Mouse (Mus musculus) layer of hippocampus, adult 8-10 months (tissue): ENCODE results near the gene Wdr66. TPM values are rescaled to one million over a fixed set of nuclear protein-coding genes. Genes with fewer than 3 reads are reported as not detected.

Experiments used
- DNase-seq, 2 experiments: peaks; one replicate each; pipeline ENCODE4 v3.0.0; 2022; ENCODE audit warnings: low spot score in 2 of 2
- total RNA-seq, 4 experiments: library from RNA; stranded (reverse); gene quantifications; 2 replicates each; pipeline ENCODE4 v1.2.4; 2022

The Wdr66 gene
- total RNA-seq, 4 experiments from 2014 or later, result 3.5 to 5.9 (median 5.2) TPM

- no peak for DNase-seq
These were observed 96.1 kb downstream of the Wdr66 start for GRCm38 (mm10) chr5:123347985-123348384.

GRCm38 (mm10) chr5:123350386-123350785, 98.5 kb downstream of the Wdr66 start:
- no peak for DNase-seq

- DNase-seq, result no peak
These were observed 104.0 kb downstream of the Wdr66 start for GRCm38 (mm10) chr5:123355918-123356317.

GRCm38 (mm10) chr5:123357253-123357652, 105.4 kb downstream of the Wdr66 start:
- no peak for DNase-seq

DNA sequence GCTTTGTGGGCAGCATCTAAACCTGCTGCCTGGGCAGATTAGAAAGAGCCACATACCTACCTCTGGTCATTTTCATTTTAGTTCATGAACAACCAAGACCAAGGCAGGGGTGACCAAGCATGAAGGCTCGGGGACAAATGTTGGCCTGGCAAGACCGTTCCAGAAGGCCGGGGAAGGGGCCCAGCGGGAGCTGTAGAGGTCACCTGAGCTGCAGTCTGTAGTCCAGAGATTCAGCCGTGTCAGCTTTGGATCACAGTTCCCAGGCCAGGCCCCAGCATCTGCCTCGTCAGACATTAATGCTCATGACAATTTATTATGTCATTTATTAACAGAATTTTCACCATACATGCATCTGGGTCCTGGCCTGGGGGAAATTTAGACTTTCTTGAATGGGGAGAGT, 107.5 kb downstream of the Wdr66 start:
- no peak for DNase-seq

- no peak for DNase-seq
These were observed 111.0 kb downstream of the Wdr66 start for GRCm38 (mm10) chr5:123362911-123363310.

DNA sequence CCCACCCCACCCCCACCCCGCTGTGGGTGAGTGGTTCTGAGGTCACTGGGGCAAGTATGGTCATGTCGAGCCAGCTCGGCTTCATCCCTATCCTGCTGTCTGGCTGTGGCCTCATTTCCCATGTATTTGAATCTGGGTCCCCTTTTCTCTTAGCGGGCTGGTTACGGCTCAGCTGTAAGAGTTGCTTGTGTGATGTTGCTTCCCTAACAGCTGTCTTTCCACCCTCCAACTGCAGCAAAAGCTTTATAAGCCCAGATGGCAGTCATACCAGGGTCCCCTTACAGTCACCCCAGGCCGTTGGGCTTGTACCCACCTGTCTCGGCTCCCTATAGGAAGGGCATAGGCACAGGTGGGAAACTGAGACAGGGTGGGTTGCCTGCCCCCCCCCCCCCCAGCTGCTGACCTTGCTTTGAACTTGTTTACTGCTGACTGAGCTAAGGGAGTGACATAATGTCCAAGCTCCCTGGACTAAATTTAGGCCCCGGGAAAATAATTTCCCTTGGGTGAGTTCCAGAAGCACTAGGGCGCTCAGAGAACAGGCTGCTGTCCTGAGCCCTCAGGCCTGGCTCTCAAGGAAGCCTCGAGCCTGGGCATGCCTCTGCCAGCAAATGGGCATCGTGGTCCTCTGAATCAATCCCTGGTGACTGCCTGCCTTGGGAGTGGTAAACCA, 112.5 kb downstream of the Wdr66 start:
- DNase-seq, result no peak

DNA sequence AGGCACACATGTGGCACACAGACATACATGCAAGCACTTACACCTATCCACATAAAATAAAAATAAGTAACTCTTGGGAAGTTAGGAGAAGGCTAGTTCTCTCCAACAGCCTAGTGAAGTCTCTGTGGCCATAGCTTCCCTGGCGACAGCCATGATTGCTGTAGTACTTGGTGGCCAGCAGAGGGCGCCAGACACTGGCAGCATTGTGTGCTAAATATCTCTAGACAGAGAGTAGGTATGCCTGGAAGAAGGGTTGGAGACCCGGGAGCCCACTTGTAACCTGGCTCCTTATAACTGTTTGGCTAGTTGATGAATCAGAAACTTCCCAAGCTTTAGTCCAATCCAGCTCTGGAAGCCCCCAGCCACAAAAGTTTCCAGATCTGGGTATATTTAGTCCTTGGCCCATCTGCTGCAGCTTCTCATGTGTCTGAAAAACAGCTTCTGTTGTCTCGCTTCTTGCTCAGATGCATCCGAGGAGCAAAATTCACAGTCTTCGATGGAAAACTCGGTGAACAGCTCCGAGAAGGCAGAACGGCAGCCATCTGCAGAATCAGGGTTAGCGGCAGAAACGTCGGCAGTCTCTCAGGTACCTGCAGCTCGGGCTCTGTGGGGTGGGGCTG, 117.1 kb downstream of the Wdr66 start:
- peak in 1 of 2 experiments; percentile 63 for DNase-seq

DNA sequence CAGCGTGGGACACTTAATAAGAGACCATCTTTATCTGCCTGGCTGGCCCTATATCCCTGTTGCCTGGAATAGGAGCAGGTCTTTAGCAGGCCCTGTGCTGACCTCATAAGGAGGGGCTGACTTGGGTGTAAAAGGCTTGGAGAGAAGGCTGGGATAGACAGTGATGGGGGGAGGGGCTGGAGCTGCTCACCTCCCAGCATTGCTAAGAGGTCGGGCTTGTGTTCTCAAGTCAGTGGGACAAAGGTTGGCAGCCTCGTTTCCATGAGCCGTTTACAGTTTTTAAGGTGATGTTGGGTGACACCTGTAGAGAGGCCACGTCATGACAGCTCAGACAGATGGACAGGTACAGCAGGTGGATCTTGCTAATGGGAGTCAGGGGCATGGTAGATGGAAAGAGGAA, 118.1 kb downstream of the Wdr66 start:
- no peak for DNase-seq

DNA sequence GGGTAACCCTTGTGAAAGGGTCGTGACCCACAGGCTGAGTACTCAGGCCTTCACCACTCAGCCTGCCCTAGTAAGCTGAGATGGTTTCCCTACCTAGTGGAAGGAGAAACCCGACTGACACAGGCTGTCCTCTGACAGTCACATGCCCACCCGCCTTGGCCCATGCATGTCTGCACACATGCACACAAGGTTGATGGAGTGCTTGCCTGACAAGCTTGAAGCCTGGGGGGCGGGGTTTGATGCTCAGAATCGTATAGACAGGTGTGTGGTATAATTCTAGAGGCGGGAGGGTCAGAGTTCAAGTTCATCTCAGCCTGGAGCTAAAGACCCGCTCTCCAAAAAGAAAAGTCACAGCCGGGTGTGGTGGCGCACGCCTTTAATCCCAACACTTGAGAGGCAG, 123.4 kb downstream of the Wdr66 start:
- DNase-seq, result no peak

DNA sequence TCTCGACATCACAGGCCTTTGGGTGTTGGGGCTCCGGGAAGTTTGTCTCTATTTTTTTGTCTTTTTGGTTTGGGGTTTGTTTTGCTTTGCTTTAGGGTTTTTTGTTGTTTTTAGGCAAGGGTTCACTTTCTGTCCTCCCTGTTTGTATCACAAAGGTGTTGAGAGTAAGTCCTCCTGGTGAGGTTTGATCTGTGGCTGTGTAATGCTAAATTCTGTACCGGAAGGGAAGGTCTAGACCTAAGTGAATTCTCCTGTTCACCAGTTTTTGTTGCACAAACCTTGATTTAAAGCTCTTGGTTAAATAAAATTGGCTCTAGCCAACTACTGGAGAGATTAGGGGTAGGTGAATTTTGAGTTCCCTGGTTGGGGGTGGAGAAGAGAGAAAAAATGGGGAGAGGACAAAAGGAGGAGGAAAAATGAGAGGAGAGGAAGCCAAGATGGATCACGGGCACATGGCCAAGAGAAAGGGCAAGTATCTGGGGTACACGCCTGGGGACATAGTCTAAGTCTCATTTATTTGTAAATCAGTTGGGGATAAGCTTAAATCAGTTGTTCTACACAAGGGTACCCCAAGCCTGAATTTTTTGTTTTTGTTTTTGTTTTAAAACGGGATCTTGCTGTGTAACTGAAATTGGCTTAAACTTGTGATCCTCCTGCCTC, 124.0 kb downstream of the Wdr66 start:
- DNase-seq, result no peak

DNA sequence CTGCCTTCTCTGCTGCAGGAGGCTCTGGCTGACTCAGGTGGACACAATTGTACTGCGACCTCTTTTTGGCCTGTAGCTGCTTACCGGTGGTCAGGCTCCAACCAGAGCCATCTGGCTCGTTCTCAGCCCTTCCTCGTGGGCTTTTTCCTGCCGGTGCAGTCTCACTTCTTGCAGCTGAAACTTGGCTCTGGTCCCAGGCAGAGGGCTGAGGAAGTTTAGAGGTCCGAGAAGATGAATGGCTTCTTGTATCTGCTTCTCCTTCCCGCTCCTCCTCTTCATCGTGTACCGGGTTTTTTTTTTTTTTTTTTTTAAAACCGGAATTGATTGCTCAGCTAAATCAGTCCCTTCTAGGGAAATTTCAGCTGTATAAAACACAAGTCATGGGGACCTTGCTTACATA, 124.7 kb downstream of the Wdr66 start:
- DNase-seq, result peak; percentile 43 to 62

Other genes with a start within 250 kb of the Wdr66 start
- gene Orai1, start 237.0 kb upstream of the Wdr66 start, total RNA-seq, result 10 to 100 TPM in 3 of 4 experiments, 1 to 10 TPM in 1; 9.4 to 16.0 (median 14.1) TPM
- gene Morn3, start 205.1 kb upstream of the Wdr66 start, total RNA-seq, result not detected
- 10 to 100 TPM; 15.4 to 22.0 (median 18.7) TPM for gene Tmem120b, start 183.7 kb upstream of the Wdr66 start, total RNA-seq
- 10 to 100 TPM; 42.0 to 46.6 (median 45.3) TPM for gene Rhof, start 119.4 kb upstream of the Wdr66 start, total RNA-seq
- 10 to 100 TPM; 33.1 to 37.9 (median 35.0) TPM for gene Setd1b, start 109.9 kb upstream of the Wdr66 start, total RNA-seq
- 10 to 100 TPM; 26.2 to 34.3 (median 27.4) TPM for gene Psmd9, start 82.7 kb upstream of the Wdr66 start, total RNA-seq
- not detected for gene Hpd, start 69.4 kb upstream of the Wdr66 start, total RNA-seq
- gene Bcl7a, start 91.7 kb downstream of the Wdr66 start, total RNA-seq, result 10 to 100 TPM; 58.5 to 66.1 (median 62.9) TPM
- gene Mlxip, start 142.7 kb downstream of the Wdr66 start, total RNA-seq, result 10 to 100 TPM; 17.7 to 23.0 (median 21.0) TPM
- under 1 TPM; 0.72 to 0.93 (median 0.85) TPM for gene Lrrc43, start 237.2 kb downstream of the Wdr66 start, total RNA-seq
- gene Il31, start 237.4 kb downstream of the Wdr66 start, total RNA-seq, result not detected